Mouse (Mus musculus): ENCODE results near the gene Smim15. TPM values are rescaled to one million over a fixed set of nuclear protein-coding genes. Genes with fewer than 3 reads are reported as not detected.

The Smim15 gene
- polyA plus RNA-seq, 1 experiment = 2.7 TPM

DNA sequence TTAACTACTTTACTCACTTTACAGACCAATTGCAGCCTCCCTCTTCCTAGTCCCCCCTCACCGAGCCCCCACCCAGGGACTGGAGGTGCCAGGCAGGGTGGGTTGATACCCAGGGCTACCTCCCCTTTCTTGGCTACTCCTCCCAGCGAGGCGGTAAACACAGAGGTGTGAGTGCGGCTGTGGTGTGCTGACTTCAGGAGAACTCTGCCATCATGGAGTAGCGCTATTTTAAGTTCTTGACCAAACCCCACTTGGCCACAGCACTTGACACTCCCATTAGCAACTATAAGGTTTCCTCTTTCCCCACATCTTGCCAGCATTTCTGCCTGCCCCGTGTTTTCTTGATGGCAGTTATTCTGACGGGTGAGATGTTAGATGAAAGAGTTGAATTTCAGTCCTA is 52.2 kb downstream of the Smim15 start:
- no peak overlapping the region for H3K27ac ChIP-seq (ENCODE audit: control insufficient read depth, insufficient read depth, low read depth, low read length)
- TF ChIP-seq POLR2A (IDR thresholded peaks at IDR 0.05; ENCODE audit: control insufficient read depth, low read depth, low read length) (no peak), CTCF (IDR thresholded peaks at IDR 0.05; ENCODE audit: control insufficient read depth, insufficient read depth, insufficient replicate concordance, low read depth, low read length) (no peak)
- H3K4me3 ChIP-seq (ENCODE audit: control insufficient read depth, low read depth, low read length) = no peak overlapping the region
- H3K4me1 ChIP-seq (ENCODE audit: control insufficient read depth, insufficient read depth, low read length) = no peaks in the 10 kb centered on the region
- no peaks in the 10 kb centered on the region for H3K27me3 ChIP-seq (ENCODE audit: control insufficient read depth, insufficient read depth, low read length)
- H3K36me3 ChIP-seq (ENCODE audit: control insufficient read depth, insufficient read depth, low read length) = no peaks in the 10 kb centered on the region

Other genes starting within 250 kb of the Smim15 start
- gene Ndufaf2, start 114.2 kb downstream of the Smim15 start, polyA plus RNA-seq (2012; rRNA removed) = 49.3 and 51.2 TPM in 2 replicates
- 30.1 and 32.2 TPM in 2 replicates for gene Ercc8, start 114.3 kb downstream of the Smim15 start, polyA plus RNA-seq (2012; rRNA removed)
- 0.30 and 0.34 TPM in 2 replicates for gene Elovl7, start 170.0 kb downstream of the Smim15 start, polyA plus RNA-seq (2012; rRNA removed)